Mouse (Mus musculus) olfactory bulb, adult 2 months (tissue): ENCODE measurements around the gene Gclc.

Experiments
- CTCF ChIP-seq: fragments of 200-500 bp; IDR thresholded peaks from 2 replicates; pipeline ENCODE4 v1.5.1; 2012; ENCODE audit warnings: low read depth, mild to moderate bottlenecking, low read length, moderate library complexity; ENCODE audit not compliant: insufficient read depth
- POLR2A ChIP-seq: fragments of 200-500 bp; IDR thresholded peaks from 2 replicates; pipeline ENCODE4 v1.6.1; 2012; ENCODE audit warnings: mild to moderate bottlenecking, low read depth, low read length, moderate library complexity; ENCODE audit not compliant: insufficient read depth

DNA sequence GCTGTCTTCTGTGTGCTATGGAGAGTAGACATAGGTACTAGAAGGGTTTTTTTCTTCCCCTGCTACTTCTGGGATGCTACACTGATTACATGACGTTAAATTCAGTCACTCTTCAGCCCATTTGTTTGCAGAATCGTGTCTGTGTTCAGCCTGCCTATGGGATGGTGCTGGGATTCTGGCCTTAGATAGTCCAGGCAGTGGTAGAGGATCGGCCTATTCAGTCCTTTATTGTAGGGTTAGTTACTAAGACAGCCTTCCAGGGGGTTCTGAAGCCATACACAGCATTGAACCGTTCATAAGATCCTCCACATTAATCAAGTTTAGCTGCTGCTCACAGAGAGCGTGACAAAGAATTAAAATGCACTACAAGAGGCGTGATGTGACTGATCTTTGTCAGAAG lies 16.6 kb downstream of the Gclc start:
- TF ChIP-seq CTCF (no peak), POLR2A (no peak)
